Mouse (Mus musculus): ENCODE data around the gene Pgam2.

- TF ChIP-seq POLR2A (IDR thresholded peaks at IDR 0.05; ENCODE audit: low read depth, low read length), result no peak
- peak; percentile 65 for TF ChIP-seq CTCF (conservative IDR thresholded peaks at IDR 0.05; ENCODE audit: insufficient read depth, insufficient read length, low read depth, low read length)
Measured at GRCm38 (mm10) chr11:5778481-5778880, 25.1 kb downstream of the Pgam2 start.

All from kidney, adult 2 months (tissue).